Mouse (Mus musculus): ENCODE measurements around the gene Adamtsl1. TPM values are rescaled to one million over a fixed set of nuclear protein-coding genes. Genes with fewer than 3 reads are reported as not detected.

Adamtsl1 gene
- polyA plus RNA-seq, 1 experiment from 2014 or later, result 7.3 TPM

GRCm38 (mm10) chr4:85916034-85916433, 402.1 kb downstream of the Adamtsl1 start:
- no peaks in the 10 kb centered on the region for H3K4me1 ChIP-seq
- H3K27me3 ChIP-seq (ENCODE audit: insufficient read depth, poor library complexity, severe bottlenecking), result no peaks in the 10 kb centered on the region
- 54% methylated on average over 2 of the region's 2 CpGs for WGBS
- no peaks in the 10 kb centered on the region for H3K36me3 ChIP-seq
- no peaks in the 10 kb centered on the region for H3K9me3 ChIP-seq
- H3K4me3 ChIP-seq, result no peak overlapping the region
- DNase-seq (ENCODE audit: low spot score), result no peak
- H3K27ac ChIP-seq, result no peak overlapping the region

- no peaks in the 10 kb centered on the region for H3K4me1 ChIP-seq
These were observed 404.4 kb downstream of the Adamtsl1 start for GRCm38 (mm10) chr4:85918366-85918765.

GRCm38 (mm10) chr4:85920474-85920873, 406.5 kb downstream of the Adamtsl1 start:
- Histone ChIP-seq H3K27ac (no peak overlapping the region), H3K36me3 (no peaks in the 10 kb centered on the region), H3K4me3 (no peak overlapping the region), H3K27me3 (ENCODE audit: insufficient read depth, poor library complexity, severe bottlenecking) (no peaks in the 10 kb centered on the region), H3K9me3 (no peaks in the 10 kb centered on the region), H3K4me1 (no peaks in the 10 kb centered on the region)
- DNase-seq (ENCODE audit: low spot score), result no peak
- WGBS, result 79% methylated on average over 3 of the region's 3 CpGs

More at GRCm38 (mm10) chr4:85918366-85918765, 404.4 kb downstream of the Adamtsl1 start:
- no peaks in the 10 kb centered on the region for H3K27me3 ChIP-seq (ENCODE audit: insufficient read depth, poor library complexity, severe bottlenecking)
- DNase-seq (ENCODE audit: low spot score), result no peak
- H3K4me3 ChIP-seq, result no peak overlapping the region
- 78% methylated on average over 4 of the region's 4 CpGs for WGBS
- no peak overlapping the region for H3K27ac ChIP-seq
- no peaks in the 10 kb centered on the region for H3K36me3 ChIP-seq
- H3K9me3 ChIP-seq, result no peaks in the 10 kb centered on the region

- Histone ChIP-seq H3K36me3 (no peaks in the 10 kb centered on the region), H3K27me3 (ENCODE audit: insufficient read depth, poor library complexity, severe bottlenecking) (no peaks in the 10 kb centered on the region), H3K4me1 (no peaks in the 10 kb centered on the region), H3K4me3 (no peak overlapping the region), H3K9me3 (no peaks in the 10 kb centered on the region), H3K27ac (no peak overlapping the region)
- no peak for DNase-seq (ENCODE audit: low spot score)
- WGBS, result 84% methylated on average over 4 of the region's 4 CpGs
These were observed 408.8 kb downstream of the Adamtsl1 start for GRCm38 (mm10) chr4:85922741-85923140.

DNA sequence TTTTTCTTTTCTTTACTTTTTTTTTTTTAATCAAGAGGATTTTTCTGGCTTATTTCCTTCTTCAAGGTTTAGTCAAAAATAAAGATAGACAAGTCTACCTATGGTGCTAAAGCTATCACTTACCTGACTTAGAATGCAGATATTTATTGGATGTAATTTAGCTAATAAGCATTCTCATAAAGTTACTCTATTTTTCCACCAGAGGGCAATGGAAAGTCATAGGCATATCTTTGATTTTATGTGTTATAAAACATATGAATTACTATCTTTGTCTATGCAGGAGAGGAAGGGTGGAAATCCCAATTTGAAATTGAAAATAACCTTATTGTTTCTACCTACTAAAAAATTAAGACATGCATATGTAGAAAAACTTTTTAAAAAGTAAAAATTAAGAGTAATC, 418.2 kb downstream of the Adamtsl1 start:
- Histone ChIP-seq H3K36me3 (no peaks in the 10 kb centered on the region), H3K4me1 (no peaks in the 10 kb centered on the region), H3K4me3 (no peak overlapping the region), H3K9me3 (no peaks in the 10 kb centered on the region), H3K27ac (no peak overlapping the region), H3K27me3 (ENCODE audit: insufficient read depth, poor library complexity, severe bottlenecking) (no peaks in the 10 kb centered on the region)
- DNase-seq (ENCODE audit: low spot score), result no peak

- no peaks in the 10 kb centered on the region for H3K9me3 ChIP-seq
- H3K36me3 ChIP-seq, result no peaks in the 10 kb centered on the region
- H3K27ac ChIP-seq, result no peak overlapping the region
- no peaks in the 10 kb centered on the region for H3K4me1 ChIP-seq
- 81% methylated on average over 5 of the region's 5 CpGs for WGBS
- no peak for DNase-seq (ENCODE audit: low spot score)
- no peak overlapping the region for H3K4me3 ChIP-seq
- no peaks in the 10 kb centered on the region for H3K27me3 ChIP-seq (ENCODE audit: insufficient read depth, poor library complexity, severe bottlenecking)
These were observed 425.5 kb downstream of the Adamtsl1 start for GRCm38 (mm10) chr4:85939460-85939859.

DNA sequence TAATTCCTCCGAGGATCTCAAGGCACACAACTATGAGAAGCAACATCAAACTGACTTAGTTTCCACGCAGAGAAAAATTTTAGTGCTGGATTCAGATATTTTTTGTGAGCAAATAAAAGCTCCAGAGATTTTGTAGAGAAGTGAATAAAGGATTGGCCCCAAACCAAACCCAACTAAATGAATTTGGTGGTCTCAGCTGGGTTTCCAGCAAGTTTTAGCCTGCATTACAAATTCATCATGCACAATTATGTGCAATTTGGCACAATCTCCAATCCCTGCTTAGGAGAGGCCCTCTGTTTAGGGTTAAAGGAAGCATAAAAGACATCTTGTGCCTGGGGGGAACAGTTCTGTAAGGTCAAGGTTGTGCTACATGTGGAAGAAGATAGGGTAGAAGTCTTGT, 427.9 kb downstream of the Adamtsl1 start:
- no peak for DNase-seq (ENCODE audit: low spot score)
- Histone ChIP-seq H3K27me3 (ENCODE audit: insufficient read depth, poor library complexity, severe bottlenecking) (no peaks in the 10 kb centered on the region), H3K9me3 (no peaks in the 10 kb centered on the region), H3K27ac (no peak overlapping the region), H3K36me3 (no peaks in the 10 kb centered on the region), H3K4me3 (no peak overlapping the region), H3K4me1 (no peaks in the 10 kb centered on the region)
- WGBS, result 83% methylated on average over 2 of the region's 2 CpGs

DNA sequence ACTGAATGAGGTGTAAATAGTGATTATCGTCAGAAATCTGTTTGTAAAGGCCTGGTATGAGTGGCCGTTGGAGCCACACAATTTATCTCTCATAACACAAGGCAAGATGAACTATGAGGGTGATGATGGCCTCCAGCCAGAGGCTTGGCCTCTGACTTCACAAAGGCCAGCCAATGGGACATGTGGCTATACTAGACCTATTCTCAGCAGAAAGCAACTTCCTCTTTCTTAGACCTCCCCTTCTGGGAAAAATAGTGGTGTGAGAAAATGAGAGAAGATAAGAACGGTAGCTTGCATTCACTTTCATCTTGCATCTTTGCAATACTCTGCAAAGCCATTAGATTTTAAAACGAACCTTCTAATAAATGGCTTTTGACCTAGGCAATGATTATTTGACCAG, 439.6 kb downstream of the Adamtsl1 start:
- 79% methylated on average over 4 of the region's 4 CpGs for WGBS
- no peaks in the 10 kb centered on the region for H3K36me3 ChIP-seq
- H3K4me1 ChIP-seq, result 0 out of 2 replicates have a peak, but pooled peaks cover 4% of the 10 kb centered on the region
- no peak overlapping the region for H3K4me3 ChIP-seq
- H3K9me3 ChIP-seq, result no peaks in the 10 kb centered on the region
- H3K27me3 ChIP-seq (ENCODE audit: insufficient read depth, poor library complexity, severe bottlenecking), result no peaks in the 10 kb centered on the region
- no peak overlapping the region for H3K27ac ChIP-seq
- DNase-seq (ENCODE audit: low spot score), result no peak

GRCm38 (mm10) chr4:85955387-85955786, 441.4 kb downstream of the Adamtsl1 start:
- Histone ChIP-seq H3K9me3 (no peaks in the 10 kb centered on the region), H3K27ac (no peak overlapping the region), H3K4me1 (0 out of 2 replicates have a peak, but pooled peaks cover 4% of the 10 kb centered on the region), H3K4me3 (no peak overlapping the region), H3K27me3 (ENCODE audit: insufficient read depth, poor library complexity, severe bottlenecking) (no peaks in the 10 kb centered on the region), H3K36me3 (no peaks in the 10 kb centered on the region)
- DNase-seq (ENCODE audit: low spot score), result no peak
- WGBS, result 67% methylated on average over 3 of the region's 3 CpGs

GRCm38 (mm10) chr4:85957266-85957665, 443.3 kb downstream of the Adamtsl1 start:
- Histone ChIP-seq H3K4me3 (no peak overlapping the region), H3K27ac (no peak overlapping the region), H3K27me3 (ENCODE audit: insufficient read depth, poor library complexity, severe bottlenecking) (no peaks in the 10 kb centered on the region), H3K4me1 (0 out of 2 replicates have a peak, but pooled peaks cover 4% of the 10 kb centered on the region), H3K9me3 (no peaks in the 10 kb centered on the region), H3K36me3 (no peaks in the 10 kb centered on the region)
- DNase-seq (ENCODE audit: low spot score), result no peak
- WGBS, result 79% methylated on average over 4 of the region's 4 CpGs

DNA sequence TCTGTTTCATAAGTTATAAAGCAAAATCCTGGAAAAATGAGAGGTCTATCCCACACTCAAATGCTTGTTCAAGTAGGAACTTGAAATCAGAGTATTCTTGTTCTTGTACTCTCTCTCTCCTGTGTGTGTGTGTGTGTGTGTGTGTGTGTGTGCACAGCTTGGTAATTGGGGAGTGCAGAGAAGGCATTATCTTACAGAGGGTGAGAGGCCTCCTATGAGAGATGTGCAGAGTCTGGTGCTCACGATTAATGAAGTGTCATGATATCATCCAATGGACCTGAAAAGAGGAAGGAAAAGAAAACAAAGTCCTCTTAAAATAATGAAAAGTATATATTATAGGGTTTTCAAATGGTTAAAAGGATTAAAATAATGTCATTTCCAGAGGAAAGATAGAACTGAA, 443.9 kb downstream of the Adamtsl1 start:
- no peak for DNase-seq (ENCODE audit: low spot score)

GRCm38 (mm10) chr4:85959019-85959418, 445.0 kb downstream of the Adamtsl1 start:
- Histone ChIP-seq H3K27ac (no peak overlapping the region), H3K36me3 (no peaks in the 10 kb centered on the region), H3K4me3 (no peak overlapping the region), H3K27me3 (ENCODE audit: insufficient read depth, poor library complexity, severe bottlenecking) (no peaks in the 10 kb centered on the region), H3K9me3 (no peaks in the 10 kb centered on the region), H3K4me1 (0 out of 2 replicates have a peak, but pooled peaks cover 4% of the 10 kb centered on the region)
- DNase-seq (ENCODE audit: low spot score), result no peak
- WGBS, result 78% methylated on average over 2 of the region's 2 CpGs

More for the DNA sequence above, 443.9 kb downstream of the Adamtsl1 start:
- 57% methylated on average over 1 of the region's 1 CpGs for WGBS
- Histone ChIP-seq H3K27me3 (ENCODE audit: insufficient read depth, poor library complexity, severe bottlenecking) (no peaks in the 10 kb centered on the region), H3K4me1 (0 out of 2 replicates have a peak, but pooled peaks cover 4% of the 10 kb centered on the region), H3K27ac (no peak overlapping the region), H3K4me3 (no peak overlapping the region), H3K36me3 (no peaks in the 10 kb centered on the region), H3K9me3 (no peaks in the 10 kb centered on the region)

GRCm38 (mm10) chr4:85976188-85976587, 462.2 kb downstream of the Adamtsl1 start:
- 76% methylated on average over 3 of the region's 3 CpGs for WGBS
- Histone ChIP-seq H3K36me3 (no peaks in the 10 kb centered on the region), H3K4me3 (no peak overlapping the region), H3K4me1 (no peaks in the 10 kb centered on the region), H3K9me3 (no peaks in the 10 kb centered on the region), H3K27ac (no peak overlapping the region), H3K27me3 (ENCODE audit: insufficient read depth, poor library complexity, severe bottlenecking) (no peaks in the 10 kb centered on the region)
- DNase-seq (ENCODE audit: low spot score), result no peak

GRCm38 (mm10) chr4:85979206-85979605, 465.2 kb downstream of the Adamtsl1 start:
- no peaks in the 10 kb centered on the region for H3K4me1 ChIP-seq
- 54% methylated on average over 10 of the region's 10 CpGs for WGBS
- H3K4me3 ChIP-seq, result no peak overlapping the region
- H3K27ac ChIP-seq, result no peak overlapping the region
- no peak for DNase-seq (ENCODE audit: low spot score)
- no peaks in the 10 kb centered on the region for H3K9me3 ChIP-seq
- no peaks in the 10 kb centered on the region for H3K27me3 ChIP-seq (ENCODE audit: insufficient read depth, poor library complexity, severe bottlenecking)
- no peaks in the 10 kb centered on the region for H3K36me3 ChIP-seq
